Comparison of ENCODE assay signal across 10 mouse cellular contexts in the genomic region with DNA sequence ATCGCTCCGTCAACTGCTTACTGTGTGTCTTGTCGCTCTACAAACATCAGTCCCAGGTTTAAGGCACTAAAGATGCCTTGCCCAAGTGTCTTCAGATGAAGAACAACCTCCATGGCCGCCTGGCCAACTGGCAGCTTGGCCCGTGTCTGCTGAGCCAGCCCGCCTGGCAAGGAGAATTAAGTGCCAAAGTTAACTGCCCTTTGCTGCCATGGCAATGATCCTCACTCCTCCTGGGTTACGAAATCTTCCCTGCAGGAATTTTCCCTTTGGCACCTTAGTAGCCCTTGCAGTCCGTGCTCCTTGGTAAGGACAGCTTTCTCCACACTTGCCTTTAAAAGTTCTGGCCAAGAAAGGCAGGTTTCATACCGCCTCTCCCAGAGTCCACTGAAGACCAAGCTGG. TPM values are rescaled to one million over a fixed set of nuclear protein-coding genes. Genes with fewer than 3 reads are reported as not detected.
DNase-seq lines count a peak whose midpoint lies in the region; ATAC-seq and TF ChIP-seq lines count a peak whose summit lies in the region.
"Had no signal": no experiment of that assay in that cellular context is flagged by ENCODE, and none has a peak within 500 bp of the region (broad histone marks: within the 10 kb centered on the region; RNA-seq: fewer than 3 reads in every experiment).

No protein-coding gene starts in this region.

- peak; percentile 51 to 73 for DNase-seq in heart, adult 2 months
- DNase-seq in heart, postnatal 25 days (ENCODE audit: low spot score): no peak
- peak; percentile 21 for DNase-seq in cerebellum, adult 9-11 months
- DNase-seq in MN1 (ENCODE audit: low spot score): no peak
- DNase-seq in thymus, postnatal 36 days: no peak
- DNase-seq in left cerebral cortex, adult 11 months (ENCODE audit: low spot score): no peak

- peaks cover 9% of the 10 kb centered on the region for H3K36me3 ChIP-seq in heart, adult 2 months (ENCODE audit: control insufficient read depth, insufficient read depth, low read length)
- peaks cover 14% of the 10 kb centered on the region for H3K36me3 ChIP-seq in C2C12 (ENCODE audit: control insufficient read depth, insufficient read depth)
- H3K36me3 ChIP-seq in kidney, embryonic 16.5 days (ENCODE audit: insufficient read depth, low read length): no peaks in the 10 kb centered on the region

- no peak overlapping the region for H3ac ChIP-seq in C2C12 (ENCODE audit: control insufficient read depth, insufficient read length, low read depth)

- ATAC-seq in kidney, embryonic 16.5 days (ENCODE audit: low FRiP score, low TSS enrichment): 0 out of 2 replicates have a peak, but pooled peaks have one; percentile 19
- ATAC-seq: midbrain, embryonic 16.5 days had no signal

- peaks cover 8% of the 10 kb centered on the region for H3K79me2 ChIP-seq in heart, adult 2 months (replicated peaks; ENCODE audit: control insufficient read depth, insufficient read depth, low read length)
- H3K79me2 ChIP-seq in C2C12 (ENCODE audit: control insufficient read depth, insufficient read depth): peaks cover 100% of the 10 kb centered on the region

- H3K4me2 ChIP-seq in kidney, embryonic 16.5 days (replicated peaks; ENCODE audit: low read depth, low read length): no peak overlapping the region

- peak overlapping the region; percentile 8; the same call in 1 of the 2 replicates for H3K27ac ChIP-seq in heart, adult 2 months
- peak overlapping the region; percentile 84 for H3K27ac ChIP-seq in kidney, embryonic 16.5 days (ENCODE audit: low read length)

- WGBS in heart, adult 2 months: 65% methylated on average over 9 of the region's 9 CpGs
- WGBS in kidney, embryonic 16.5 days: 70% methylated on average over 9 of the region's 9 CpGs

- H3K4me1 ChIP-seq in heart, adult 2 months (ENCODE audit: control insufficient read depth, insufficient read depth, low read length): peaks cover 14% of the 10 kb centered on the region
- H3K4me1 ChIP-seq in kidney, embryonic 16.5 days (ENCODE audit: insufficient read depth, low read length): peaks cover 51% of the 10 kb centered on the region

- H3K4me3 ChIP-seq in heart, adult 2 months: no peak overlapping the region
- no peak overlapping the region for H3K4me3 ChIP-seq in C2C12 (ENCODE audit: insufficient read depth, poor library complexity, severe bottlenecking)
- no peak overlapping the region for H3K4me3 ChIP-seq in kidney, embryonic 16.5 days (ENCODE audit: low read length)

- no peaks in the 10 kb centered on the region for H3K27me3 ChIP-seq in heart, adult 2 months (ENCODE audit: control insufficient read depth, insufficient read depth, low read length)
- H3K27me3 ChIP-seq in C2C12 (ENCODE audit: control insufficient read depth, insufficient read depth, insufficient read length): no peaks in the 10 kb centered on the region
- no peaks in the 10 kb centered on the region for H3K27me3 ChIP-seq in kidney, embryonic 16.5 days (ENCODE audit: insufficient read depth, low read length)
- H3K27me3 ChIP-seq: CH12.LX had no signal

- TF ChIP-seq EP300 in heart, adult 2 months (IDR thresholded peaks at IDR 0.05; ENCODE audit: insufficient read depth, low read depth, low read length): peak; percentile 39; the same call in 1 of the 2 replicates

- H3K9ac ChIP-seq in heart, adult 2 months (ENCODE audit: low read depth, low read length): no peak overlapping the region
- no peak overlapping the region for H3K9ac ChIP-seq in kidney, embryonic 16.5 days (replicated peaks; ENCODE audit: low read length)

- intact Hi-C loops in heart, adult 2 months (cut with DNase I): no loop called here
- intact Hi-C loops in heart, postnatal 25 days (cut with DNase I): no loop called here

- H3K9me3 ChIP-seq in kidney, embryonic 16.5 days (ENCODE audit: low read length): no peaks in the 10 kb centered on the region

- H3K79me3 ChIP-seq in C2C12 (ENCODE audit: low read depth): peaks cover 90% of the 10 kb centered on the region

- TF ChIP-seq POLR2A in heart, adult 2 months (IDR thresholded peaks at IDR 0.05; ENCODE audit: insufficient read depth, low read depth, low read length): no peak

- TF ChIP-seq CTCF in heart, adult 2 months (IDR thresholded peaks at IDR 0.05): no peak
- no peak for TF ChIP-seq CTCF in C2C12 (IDR thresholded peaks at IDR 0.05; ENCODE audit: control insufficient read depth, insufficient read depth, insufficient read length)

TF ChIP-seq in C2C12, 6 proteins besides CTCF, POLR2A, EP300 and RAD21:
- TF ChIP-seq CEBPB (IDR thresholded peaks at IDR 0.05; ENCODE audit: low read depth) (peak; percentile 38), MYOD1 (IDR thresholded peaks at IDR 0.05; ENCODE audit: control insufficient read depth, insufficient read length, low read depth) (no peak)

RNA-seq across cellular contexts. Expression of a gene that starts 20.9 kb away (rescaled TPM):
- 10 to 100 TPM; 53.3 to 76.8 TPM for total RNA-seq in heart, adult 2 months (2021)
- polyA plus RNA-seq in heart, adult 2 months (2012; rRNA removed): 19.3 and 35.1 TPM in 2 replicates
- total RNA-seq in heart, postnatal 25 days (2021): 10 to 100 TPM; 56.6 to 61.6 TPM
- 16.3 TPM for polyA plus RNA-seq in C2C12 (2012; fragmentation: generic; extraction: Trizol)
- 21.2 and 25.9 TPM in 2 replicates for polyA plus RNA-seq in kidney, embryonic 16.5 days (2015; fragmentation: Nextera tagmentation; extraction: Ambion mirVana)

Comparison
In these comparisons a context has a peak if more than half of its experiments do, and no peak if none do; other contexts are left out.
1. DNase-seq: peak in heart, adult 2 months (2 of 2) and cerebellum, adult 9-11 months (single experiment); none in heart, postnatal 25 days (single experiment), MN1 (single experiment), thymus, postnatal 36 days (0 of 2) and left cerebral cortex, adult 11 months (single experiment).